Mouse (Mus musculus) Patski (cell line): ENCODE measurements around the gene Kcnj6. TPM values are rescaled to one million over a fixed set of nuclear protein-coding genes. Genes with fewer than 3 reads are reported as not detected.
A peak's percentile ranks its signal among the peaks of the same experiment; 100 is the strongest.

ENCODE experiments used
- ATAC-seq: fragments of 100-300 bp; one replicate; pipeline ENCODE4 v1.8.0; 2021
- CTCF ChIA-PET: fragments of 350-600 bp; sonication (Branson Sonifier 250); formaldehyde crosslinking; loops from one replicate; lab custom pipeline; 2022; ENCODE audit warnings: inconsistent platforms; lab: Charles Lee
- POLR2A ChIA-PET: fragments of 350-600 bp; sonication (Branson Sonifier 250); formaldehyde crosslinking; loops from one replicate; lab custom pipeline; 2022; ENCODE audit warnings: antibody characterized with exemption, inconsistent platforms; lab: Charles Lee
- DNase-seq: peaks from one replicate; pipeline ENCODE4 v3.0.0-alpha.2; 2011; ENCODE audit warnings: low read depth, low spot score
- H3K27me3 ChIP-seq: fragments of 371-371 bp; one replicate; pipeline ENCODE4 v1.5.1; 2021
- CTCF ChIP-seq: fragments of 100-300 bp; IDR thresholded peaks from one replicate; pipeline ENCODE4 v1.5.1; 2021
- in situ Hi-C: fragments of 300-500 bp; cut with MboI; formaldehyde crosslinking; loops from 3 replicates; pipeline ENCODE4 v1.11.1; 2018; ENCODE audit warnings: low pct_unique_long_range_greater_than_20kb, mixed read lengths
- polyA plus RNA-seq: library from polyadenylated mRNA; unstranded; gene quantifications from one replicate; pipeline ENCODE4 v1.2.3, GENCODE M21; 2021

Kcnj6 gene
- polyA plus RNA-seq, 1 experiment from 2014 or later, result not detected

DNA sequence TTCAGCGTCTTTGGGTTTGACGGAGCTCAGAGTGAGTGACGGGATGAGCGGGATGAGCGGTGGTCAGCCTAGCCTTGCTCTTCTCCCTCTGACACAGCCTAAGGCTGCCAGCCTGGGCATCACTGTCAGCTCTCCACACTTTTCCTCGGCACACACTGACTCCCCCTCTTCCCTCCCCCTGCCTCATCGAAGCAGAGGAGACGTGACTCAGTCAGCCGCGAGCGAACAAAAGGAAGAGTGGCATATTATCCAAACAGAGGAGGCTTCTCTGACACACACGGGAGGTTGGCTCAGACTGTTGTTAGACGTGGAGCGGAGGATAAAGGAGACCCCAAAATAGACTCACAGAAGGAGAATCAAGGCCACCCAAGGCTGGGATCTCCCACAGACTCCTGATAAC lies 147.1 kb downstream of the Kcnj6 start:
- no peak for DNase-seq
- in situ Hi-C loops, result no loop called here
- CTCF ChIA-PET, result no interaction called here
- POLR2A ChIA-PET, result no interaction called here
- TF ChIP-seq CTCF, result no peak
- ATAC-seq, result no peak
- H3K27me3 ChIP-seq, result peaks cover 5% of the 10 kb centered on the region

DNA sequence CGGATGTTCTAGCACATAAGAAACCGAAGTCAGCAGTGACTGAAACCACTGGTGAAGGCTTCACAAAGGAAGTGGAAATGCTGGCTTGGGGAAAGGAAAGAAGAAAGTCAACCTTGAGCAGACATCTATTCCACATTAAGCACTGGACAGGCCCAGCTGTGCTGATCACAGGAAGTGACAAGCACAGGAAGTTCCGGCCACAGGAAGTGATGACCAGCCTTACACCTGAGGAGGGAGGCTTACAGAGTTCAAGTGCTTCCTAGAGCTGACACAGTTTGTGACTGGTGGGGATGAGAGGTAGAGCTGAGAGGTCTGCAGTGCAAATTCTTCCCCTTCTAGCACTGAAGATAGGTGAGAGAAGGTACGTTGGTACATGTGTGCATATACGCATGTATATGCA lies 151.5 kb downstream of the Kcnj6 start:
- POLR2A ChIA-PET, result no interaction called here
- DNase-seq (no peak), ATAC-seq (no peak)
- TF ChIP-seq CTCF, result no peak
- in situ Hi-C loops, result no loop called here
- CTCF ChIA-PET, result no interaction called here
- peaks cover 5% of the 10 kb centered on the region for H3K27me3 ChIP-seq

DNA sequence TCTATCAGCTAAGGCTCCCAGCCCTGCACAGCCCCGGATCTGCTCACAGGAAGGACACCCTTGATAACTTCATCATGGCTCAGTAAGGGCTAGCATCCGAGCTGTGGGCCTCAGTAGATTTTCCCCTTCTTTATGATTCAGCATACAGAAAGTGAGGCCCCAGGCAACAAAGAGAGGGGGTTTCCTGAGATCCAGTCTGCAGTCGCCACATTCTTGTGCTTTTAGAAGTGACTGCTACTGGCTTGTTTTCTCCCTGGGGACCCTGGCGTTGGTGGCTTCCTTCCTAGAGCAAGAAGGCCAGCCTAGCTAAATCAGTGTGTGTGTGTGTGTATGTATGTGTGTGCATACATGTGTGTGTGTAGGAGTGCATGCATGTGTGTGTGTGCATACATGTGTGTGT lies 152.7 kb downstream of the Kcnj6 start:
- no peak for ATAC-seq
- no peak for TF ChIP-seq CTCF
- H3K27me3 ChIP-seq, result peaks cover 2% of the 10 kb centered on the region
- DNase-seq, result no peak
- ChIA-PET CTCF (no interaction called here), POLR2A (no interaction called here)
- in situ Hi-C loops, result no loop called here

DNA sequence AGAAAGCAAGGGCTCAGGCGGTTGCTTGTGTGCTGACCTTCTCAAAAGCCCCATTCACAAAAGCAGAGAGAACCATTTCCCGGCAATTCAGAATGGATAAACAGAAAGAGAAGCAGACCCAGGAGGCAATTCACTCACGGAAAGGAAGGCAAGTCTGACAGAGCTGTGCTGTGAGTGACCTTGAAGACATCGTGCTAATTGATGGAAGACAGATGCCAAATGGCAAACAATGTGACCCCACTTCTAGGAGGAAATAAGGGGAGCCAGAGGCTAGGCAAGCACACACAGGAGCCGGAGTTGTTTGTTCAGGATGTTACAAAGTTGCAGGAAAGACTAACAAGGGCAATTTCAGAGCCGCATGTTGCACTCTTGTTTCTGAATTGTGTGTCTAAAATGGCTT lies 158.1 kb downstream of the Kcnj6 start:
- in situ Hi-C loops, result no loop called here
- no peak for ATAC-seq
- CTCF ChIA-PET, result no interaction called here

DNA sequence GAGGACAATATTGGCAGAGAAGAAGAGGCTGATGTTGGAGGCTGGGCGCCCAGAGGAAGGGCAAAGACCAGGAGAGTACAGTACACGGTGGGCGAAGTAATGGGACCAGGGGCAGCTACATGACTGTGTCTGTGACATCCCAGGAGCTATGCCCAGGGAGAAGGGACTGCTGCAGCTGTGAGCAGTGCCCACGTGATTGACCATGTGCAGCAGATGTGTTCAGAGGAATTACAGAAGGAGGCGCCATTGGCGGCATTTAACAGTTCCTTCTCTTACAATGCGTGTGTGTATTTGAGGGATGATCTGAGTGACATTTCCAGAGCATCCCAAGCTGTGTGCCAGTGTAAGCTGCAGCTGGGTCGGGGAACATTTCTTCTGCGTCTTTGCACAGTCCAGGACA lies 159.6 kb downstream of the Kcnj6 start:
- DNase-seq (no peak), ATAC-seq (no peak)
- peaks cover 12% of the 10 kb centered on the region for H3K27me3 ChIP-seq
- TF ChIP-seq CTCF, result no peak
- CTCF ChIA-PET, result no interaction called here
- POLR2A ChIA-PET, result no interaction called here
- in situ Hi-C loops, result no loop called here

More for the DNA sequence above, 158.1 kb downstream of the Kcnj6 start:
- POLR2A ChIA-PET, result no interaction called here
- DNase-seq, result no peak
- TF ChIP-seq CTCF, result no peak
- peaks cover 12% of the 10 kb centered on the region for H3K27me3 ChIP-seq

DNA sequence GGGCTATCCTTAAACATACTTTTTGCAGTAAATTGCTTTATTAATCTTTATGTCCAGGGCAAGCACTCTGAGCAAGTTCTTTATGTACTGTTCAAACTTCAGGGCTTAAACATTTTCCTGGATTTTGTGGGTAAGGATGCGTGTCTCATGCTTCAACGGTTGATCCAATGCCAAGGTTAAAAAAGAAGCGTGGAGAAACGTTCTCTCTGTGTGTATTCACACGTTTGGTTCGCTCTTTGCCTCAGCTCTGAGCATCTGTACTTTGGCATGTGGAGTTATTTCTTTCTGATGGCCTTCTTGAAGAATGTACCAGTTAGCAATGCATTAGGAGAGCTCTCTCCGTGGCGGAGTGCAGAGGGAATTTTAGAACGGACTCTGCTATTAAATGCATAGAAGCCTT lies 163.0 kb downstream of the Kcnj6 start:
- peaks cover 10% of the 10 kb centered on the region for H3K27me3 ChIP-seq
- ChIA-PET POLR2A (no interaction called here), CTCF (interaction anchor here (0.8 kb wide), 1 partner anchor 20 kb away, joined by 3 read pairs; no protein-coding TSS in a partner anchor)
- no peak for ATAC-seq
- TF ChIP-seq CTCF, result no peak
- in situ Hi-C loops, result no loop called here
- DNase-seq, result no peak

DNA sequence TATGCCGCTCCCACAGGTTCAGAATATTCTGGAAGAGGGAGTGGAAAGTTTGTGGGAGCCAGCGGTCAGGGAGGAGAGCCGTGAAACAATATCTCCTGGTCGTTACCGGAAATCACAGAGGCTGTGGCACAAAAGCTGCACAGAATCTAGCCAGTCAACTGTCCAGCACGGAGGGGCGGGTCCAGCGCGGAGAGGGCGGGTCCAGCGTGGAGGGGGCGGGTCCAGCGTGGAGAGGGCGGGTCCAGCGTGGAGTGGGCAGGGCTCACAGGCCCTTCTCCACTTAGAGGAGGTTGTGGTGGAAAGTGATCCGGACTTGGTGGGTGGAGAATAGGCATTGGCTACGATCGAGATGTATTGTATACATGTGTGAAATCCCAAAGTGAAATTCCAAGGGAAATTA lies 169.3 kb downstream of the Kcnj6 start:
- ATAC-seq (no peak), DNase-seq (no peak)
- peaks cover 14% of the 10 kb centered on the region for H3K27me3 ChIP-seq
- no peak for TF ChIP-seq CTCF
- CTCF ChIA-PET, result no interaction called here
- POLR2A ChIA-PET, result no interaction called here
- in situ Hi-C loops, result no loop called here

DNA sequence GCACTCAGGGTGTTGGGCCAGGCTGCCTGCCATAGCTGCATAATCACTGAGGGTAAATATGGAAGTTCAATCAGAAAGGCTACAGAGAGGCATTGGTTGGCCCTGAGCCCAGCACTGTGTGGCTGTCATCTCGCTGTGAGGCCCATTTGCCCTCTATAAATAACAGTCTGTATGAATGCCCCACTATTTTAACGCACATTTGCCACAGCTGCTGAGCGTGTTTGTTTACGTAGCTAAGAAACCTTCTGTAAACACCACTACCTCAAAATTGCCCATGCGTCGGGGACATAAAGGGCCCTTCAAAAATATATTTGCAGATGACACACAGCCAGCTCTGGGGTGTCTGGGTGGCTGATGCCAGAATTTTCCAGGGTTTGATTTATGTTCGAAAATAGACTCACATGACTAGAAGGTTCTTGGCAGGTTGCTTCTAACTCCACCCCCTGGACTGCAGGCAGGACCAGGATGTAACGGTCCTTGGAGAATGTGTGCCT lies 170.4 kb downstream of the Kcnj6 start:
- TF ChIP-seq CTCF, result no peak
- peaks cover 14% of the 10 kb centered on the region for H3K27me3 ChIP-seq
- CTCF ChIA-PET, result interaction anchor here (1.5 kb wide), 1 partner anchor 11 kb away, joined by 5 read pairs; no protein-coding TSS in a partner anchor
- POLR2A ChIA-PET, result no interaction called here
- in situ Hi-C loops, result no loop called here
- ATAC-seq (no peak), DNase-seq (no peak)

DNA sequence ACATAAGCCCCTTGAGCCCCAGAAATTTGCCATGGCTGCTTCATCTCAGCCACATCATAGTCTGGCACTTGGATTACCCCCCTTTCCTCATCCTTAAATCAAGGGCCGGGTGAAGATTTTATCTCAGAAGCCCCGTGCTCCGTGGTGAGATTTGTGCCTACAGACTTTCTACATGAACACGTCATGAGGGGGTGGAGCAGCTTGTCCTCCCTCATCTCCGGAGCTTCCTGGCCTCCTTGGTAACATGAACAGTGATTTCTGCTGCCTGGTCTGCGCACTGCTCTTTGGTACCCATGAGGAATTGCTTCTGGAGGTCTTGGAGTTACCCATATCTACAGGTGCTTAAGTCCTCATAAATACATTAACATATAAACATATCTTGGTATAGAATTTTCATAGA lies 172.2 kb downstream of the Kcnj6 start:
- in situ Hi-C loops, result no loop called here
- H3K27me3 ChIP-seq, result peaks cover 14% of the 10 kb centered on the region
- DNase-seq (no peak), ATAC-seq (no peak)
- ChIA-PET CTCF (no interaction called here), POLR2A (no interaction called here)
- no peak for TF ChIP-seq CTCF

DNA sequence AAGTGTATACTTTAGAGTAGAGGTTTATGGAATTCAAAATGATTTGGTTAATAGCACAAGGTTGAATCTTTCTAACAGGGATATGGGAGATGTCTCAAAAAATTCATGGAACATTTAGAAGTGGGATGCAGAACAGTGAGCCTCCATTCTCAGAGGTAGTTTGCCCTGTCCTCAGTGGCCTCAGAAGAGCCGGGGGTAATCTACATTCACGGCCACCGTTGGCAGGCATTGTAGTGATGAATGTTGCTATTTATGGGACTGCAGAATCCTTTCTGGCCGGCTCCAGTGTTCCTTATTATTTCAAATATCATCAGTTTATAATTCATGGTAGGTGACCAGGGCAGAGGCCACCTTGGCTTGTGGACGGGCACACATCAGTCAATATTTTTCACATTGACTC lies 174.9 kb downstream of the Kcnj6 start:
- POLR2A ChIA-PET, result no interaction called here
- peaks cover 9% of the 10 kb centered on the region for H3K27me3 ChIP-seq
- ATAC-seq, result no peak
- CTCF ChIA-PET, result no interaction called here
- TF ChIP-seq CTCF, result no peak
- DNase-seq, result no peak
- in situ Hi-C loops, result no loop called here

DNA sequence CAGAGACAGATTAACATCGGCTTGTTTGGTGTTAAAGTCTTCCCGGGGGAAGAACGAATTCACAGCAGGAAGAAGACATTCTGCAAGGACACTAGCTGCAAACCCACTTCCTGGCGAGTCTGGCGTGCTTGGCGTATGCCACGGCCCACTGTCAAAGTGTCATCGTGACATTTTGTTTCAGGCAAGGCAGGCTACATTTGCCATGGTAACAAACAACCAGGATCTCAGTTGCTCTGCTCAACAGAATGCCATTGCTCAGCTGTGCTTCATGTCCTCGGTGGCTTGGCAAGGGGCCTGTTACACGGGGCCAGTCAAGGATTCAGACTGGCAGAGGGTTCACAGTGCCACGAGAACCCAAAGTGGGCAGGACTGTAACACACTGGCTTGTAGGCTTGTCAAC lies 175.9 kb downstream of the Kcnj6 start:
- peaks cover 9% of the 10 kb centered on the region for H3K27me3 ChIP-seq
- no peak for ATAC-seq
- CTCF ChIA-PET, result no interaction called here
- DNase-seq, result no peak
- TF ChIP-seq CTCF, result no peak
- in situ Hi-C loops, result no loop called here
- POLR2A ChIA-PET, result no interaction called here

DNA sequence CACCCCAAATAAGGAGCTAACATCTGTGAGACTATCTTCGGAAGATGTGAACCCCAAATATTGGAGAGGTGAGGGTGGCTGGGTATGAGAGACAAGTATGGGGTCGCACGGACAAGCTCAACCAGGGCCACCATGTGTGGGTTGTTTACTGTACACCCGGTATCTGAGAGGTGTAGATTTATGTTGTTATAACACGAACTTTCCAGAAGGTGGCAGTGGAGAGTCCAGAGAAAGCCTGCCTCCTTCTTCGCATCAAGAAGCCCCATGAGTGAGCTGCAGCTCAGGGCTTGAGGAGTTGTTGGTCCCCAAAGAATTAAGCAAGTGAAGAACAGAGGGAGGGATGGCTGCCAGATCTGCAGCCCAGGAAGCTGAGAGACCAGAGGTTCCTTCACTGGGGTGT lies 181.1 kb downstream of the Kcnj6 start:
- CTCF ChIA-PET, result interaction anchor here (0.8 to 1.8 kb wide), 4 partner anchors 10 to 529 kb away, joined by 3 to 5 read pairs (median 4); no protein-coding TSS in a partner anchor
- DNase-seq (no peak), ATAC-seq (no peak)
- in situ Hi-C loops, result loop anchor here (10.0 kb wide), 2 partner anchors 378 to 528 kb away; no protein-coding TSS in a partner anchor
- POLR2A ChIA-PET, result no interaction called here
- H3K27me3 ChIP-seq, result peaks cover 8% of the 10 kb centered on the region
- peak; percentile 66 for TF ChIP-seq CTCF
